Mouse (Mus musculus): ENCODE results near the gene Armt1.

- TF ChIP-seq POLR2A (IDR thresholded peaks at IDR 0.05; ENCODE audit: borderline replicate concordance, extremely low read depth, insufficient read depth, insufficient read length, poor library complexity, severe bottlenecking) (no peak), CTCF (IDR thresholded peaks at IDR 0.05; ENCODE audit: borderline replicate concordance, extremely low read depth, insufficient read depth, insufficient read length) (no peak)
These were observed 26.8 kb upstream of the Armt1 start for GRCm38 (mm10) chr10:4405511-4405910.
